Mouse (Mus musculus): Measurements from ENCODE around the gene Aldh16a1.

DNA sequence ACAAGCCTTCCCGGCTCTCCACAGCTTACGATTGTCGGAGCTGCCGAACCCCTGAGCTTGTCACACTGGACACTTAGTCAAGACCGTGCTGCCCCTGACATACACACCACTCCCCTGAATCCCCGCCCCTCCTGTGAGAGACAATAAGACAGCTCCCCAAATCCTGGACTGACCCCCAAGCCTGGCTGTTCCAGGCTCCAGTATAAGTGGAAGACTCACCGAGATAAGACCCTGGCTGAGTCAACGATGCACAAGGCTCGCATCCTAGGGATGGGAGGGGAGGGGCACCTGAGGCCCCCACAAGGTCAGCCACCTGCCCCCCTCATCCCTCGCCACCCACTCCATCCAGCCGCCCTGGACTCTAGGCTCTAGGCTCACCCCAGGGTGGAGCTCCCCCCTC, 22.5 kb downstream of the Aldh16a1 start:
- TF ChIP-seq CTCF (IDR thresholded peaks at IDR 0.05; ENCODE audit: low read depth) (no peak), EP300 (IDR thresholded peaks at IDR 0.05; ENCODE audit: low read depth) (no peak)
